Mouse (Mus musculus) forebrain, embryonic 16.5 days (tissue): ENCODE measurements around the gene Tmem230. TPM values are rescaled to one million over a fixed set of nuclear protein-coding genes. Genes with fewer than 3 reads are reported as not detected.
"Not testable (repeated sequence)": the region's sequence is repeated elsewhere in the genome, so short reads cannot be mapped to it uniquely, and the experiment has no call there.

Source experiments
- ATAC-seq: fragments of 200-750 bp; cut with Nextera tagmentation; 2 replicates; pipeline ENCODE4 v1.8.0; 2017; ENCODE audit warnings: mild to moderate bottlenecking, moderate library complexity
- H3K27ac ChIP-seq: fragments of 300-500 bp; sonication (generic); 2 replicates; pipeline ENCODE4 v1.5.1; 2014; ENCODE audit warnings: low read length, control low read depth
- H3K27me3 ChIP-seq: fragments of 300-500 bp; sonication (generic); replicated peaks from 2 replicates; pipeline ENCODE4 v1.6.1; 2014; ENCODE audit warnings: low read length; ENCODE audit not compliant: control insufficient read depth, insufficient read depth
- H3K36me3 ChIP-seq: fragments of 300-500 bp; sonication (generic); 2 replicates; pipeline ENCODE4 v1.6.1; 2014; ENCODE audit not compliant: control insufficient read depth, insufficient read depth
- H3K4me1 ChIP-seq: fragments of 300-500 bp; sonication (generic); replicated peaks from 2 replicates; pipeline ENCODE4 v1.6.1; 2014; ENCODE audit warnings: low read length; ENCODE audit not compliant: control insufficient read depth, insufficient read depth
- H3K4me2 ChIP-seq: fragments of 300-500 bp; sonication (generic); 2 replicates; pipeline ENCODE4 v1.6.1; 2014; ENCODE audit warnings: mild to moderate bottlenecking, low read length, control low read depth
- H3K4me3 ChIP-seq: fragments of 300-500 bp; sonication (generic); replicated peaks from 2 replicates; pipeline ENCODE4 v1.5.1; 2014; ENCODE audit warnings: mild to moderate bottlenecking, low read length, control low read depth
- H3K9ac ChIP-seq: fragments of 300-500 bp; sonication (generic); replicated peaks from 2 replicates; pipeline ENCODE4 v1.6.1; 2014; ENCODE audit warnings: low read depth, low read length, control low read depth
- H3K9me3 ChIP-seq: fragments of 300-500 bp; sonication (generic); 2 replicates; pipeline ENCODE4 v1.6.1; 2016; ENCODE audit warnings: low read length; ENCODE audit not compliant: control insufficient read depth
- WGBS: fragments of 180-500 bp; shearing (Covaris S2); extraction: QIAGEN DNeasy Blood & Tissue Kit; methylation state at CpG from one replicate; pipeline ENCODE4 v1.1.7; 2014; 5-methylcytosine and 5-hydroxymethylcytosine counted together
- polyA plus RNA-seq: library from polyadenylated mRNA; unstranded; fragments of >200 nt; fragmentation: Nextera tagmentation; extraction: Ambion mirVana; gene quantifications from 2 replicates; pipeline ENCODE4 v1.2.1, GENCODE M21; 2015

Gene Tmem230
- polyA plus RNA-seq, result 43.4 and 49.9 TPM in 2 replicates

- peak; percentile 92 for ATAC-seq
- H3K4me3 ChIP-seq, result peak within 1 kb of the TSS; percentile 74
- H3K27ac ChIP-seq, result peak within 1 kb of the TSS; percentile 68
- H3K27me3 ChIP-seq, result no peaks in the 10 kb centered on the region
- peak within 1 kb of the TSS; percentile 78 for H3K9ac ChIP-seq
- H3K36me3 ChIP-seq, result peaks cover 3% of the 10 kb centered on the region
- H3K4me1 ChIP-seq, result peaks cover 29% of the 10 kb centered on the region
- H3K9me3 ChIP-seq, result no peaks in the 10 kb centered on the region
- WGBS, result 5% methylated on average over 50 of the region's 50 CpGs
- H3K4me2 ChIP-seq, result peak within 1 kb of the TSS; percentile 87
Measured at GRCm38 (mm10) chr2:132247539-132248313, at the start of gene Tmem230. Gene Tmem230, minus strand, starts transcription at chr2:132247807.

GRCm38 (mm10) chr2:132293694-132294450 lies 46.3 kb upstream of the Tmem230 start:
- Histone ChIP-seq H3K4me3 (no peak overlapping the region), H3K9ac (no peak overlapping the region), H3K4me1 (peaks cover 14% of the 10 kb centered on the region), H3K27me3 (no peaks in the 10 kb centered on the region), H3K9me3 (no peaks in the 10 kb centered on the region), H3K36me3 (peaks cover 9% of the 10 kb centered on the region; the same call in 1 of the 2 replicates), H3K4me2 (no peak overlapping the region), H3K27ac (no peak overlapping the region)
- no peak for ATAC-seq
- 91% methylated on average over 10 of the region's 10 CpGs for WGBS

- H3K4me2 ChIP-seq, result no peak overlapping the region
- H3K4me1 ChIP-seq, result peaks cover 14% of the 10 kb centered on the region
- no peaks in the 10 kb centered on the region for H3K9me3 ChIP-seq
- no peak overlapping the region for H3K9ac ChIP-seq
- ATAC-seq, result peak; percentile 79
- 30% methylated on average over 4 of the region's 4 CpGs for WGBS
- H3K27ac ChIP-seq, result peak overlapping the region; percentile 57
- no peak overlapping the region for H3K4me3 ChIP-seq
- H3K27me3 ChIP-seq, result no peaks in the 10 kb centered on the region
- peaks cover 6% of the 10 kb centered on the region; the same call in 1 of the 2 replicates for H3K36me3 ChIP-seq
Measured at GRCm38 (mm10) chr2:132292083-132292482, 44.5 kb upstream of the Tmem230 start.

GRCm38 (mm10) chr2:132291265-132291664 lies 43.7 kb upstream of the Tmem230 start:
- H3K27me3 ChIP-seq, result no peaks in the 10 kb centered on the region
- peaks cover 14% of the 10 kb centered on the region for H3K4me1 ChIP-seq
- H3K4me3 ChIP-seq, result no peak overlapping the region
- H3K36me3 ChIP-seq, result peaks cover 6% of the 10 kb centered on the region; the same call in 1 of the 2 replicates
- H3K9me3 ChIP-seq, result no peaks in the 10 kb centered on the region
- no peak overlapping the region for H3K9ac ChIP-seq
- no peak overlapping the region for H3K27ac ChIP-seq
- H3K4me2 ChIP-seq, result no peak overlapping the region
- 67% methylated on average over 3 of the region's 3 CpGs for WGBS
- no peak for ATAC-seq

GRCm38 (mm10) chr2:132290808-132291207 lies 43.2 kb upstream of the Tmem230 start:
- Histone ChIP-seq H3K4me1 (peaks cover 14% of the 10 kb centered on the region), H3K9ac (no peak overlapping the region), H3K27me3 (no peaks in the 10 kb centered on the region), H3K4me2 (no peak overlapping the region), H3K27ac (no peak overlapping the region), H3K9me3 (no peaks in the 10 kb centered on the region), H3K36me3 (peaks cover 6% of the 10 kb centered on the region; the same call in 1 of the 2 replicates), H3K4me3 (no peak overlapping the region)
- WGBS, result 75% methylated on average over 6 of the region's 6 CpGs
- ATAC-seq, result no peak

- WGBS, result 85% methylated on average over 5 of the region's 7 CpGs
- not testable (repeated sequence) for H3K9me3 ChIP-seq, H3K36me3 ChIP-seq, H3K9ac ChIP-seq, ATAC-seq, H3K4me2 ChIP-seq, H3K27ac ChIP-seq, H3K4me3 ChIP-seq, H3K27me3 ChIP-seq
- H3K4me1 ChIP-seq, result peaks cover 14% of the 10 kb centered on the region
Measured at GRCm38 (mm10) chr2:132289213-132289612, 41.6 kb upstream of the Tmem230 start.

- Histone ChIP-seq H3K9me3 (no peaks in the 10 kb centered on the region), H3K9ac (no peak overlapping the region), H3K36me3 (no peaks in the 10 kb centered on the region), H3K27ac (no peak overlapping the region), H3K4me1 (peaks cover 26% of the 10 kb centered on the region), H3K4me2 (no peak overlapping the region), H3K4me3 (no peak overlapping the region), H3K27me3 (no peaks in the 10 kb centered on the region)
- WGBS, result 87% methylated on average over 9 of the region's 9 CpGs
- ATAC-seq, result no peak
Measured at GRCm38 (mm10) chr2:132286376-132287076, 38.9 kb upstream of the Tmem230 start.

GRCm38 (mm10) chr2:132285722-132286121 lies 38.1 kb upstream of the Tmem230 start:
- not testable (repeated sequence) for H3K27me3 ChIP-seq, ATAC-seq, H3K9me3 ChIP-seq, H3K27ac ChIP-seq, H3K9ac ChIP-seq, H3K36me3 ChIP-seq, H3K4me3 ChIP-seq, H3K4me2 ChIP-seq
- peaks cover 23% of the 10 kb centered on the region for H3K4me1 ChIP-seq
- WGBS, result 92% methylated on average over 5 of the region's 5 CpGs
